Mouse (Mus musculus): Measurements from ENCODE around the gene Tipin. TPM values are rescaled to one million over a fixed set of nuclear protein-coding genes. Genes with fewer than 3 reads are reported as not detected.

The Tipin gene
- polyA plus RNA-seq, 1 experiment, result 148 TPM

GRCm38 (mm10) chr9:64236056-64236455 is 45.3 kb upstream of the Tipin start:
- no peaks in the 10 kb centered on the region for H3K4me1 ChIP-seq (ENCODE audit: control insufficient read depth, insufficient read depth, low read length)
- TF ChIP-seq EP300 (IDR thresholded peaks at IDR 0.05; ENCODE audit: insufficient read depth, low read depth, low read length) (no peak), POLR2A (IDR thresholded peaks at IDR 0.05; ENCODE audit: insufficient read depth, low read length) (no peak), CTCF (IDR thresholded peaks at IDR 0.05; ENCODE audit: low read depth, low read length) (no peak)
- no peak overlapping the region for H3K4me3 ChIP-seq (ENCODE audit: low read depth, low read length)
- H3K9me3 ChIP-seq (replicated peaks; ENCODE audit: control insufficient read depth, insufficient read depth, low read length, poor library complexity, severe bottlenecking), result no peaks in the 10 kb centered on the region
- no peaks in the 10 kb centered on the region for H3K27me3 ChIP-seq (ENCODE audit: control insufficient read depth, insufficient read depth, low read length, poor library complexity, severe bottlenecking)
- no peak overlapping the region for H3K9ac ChIP-seq (ENCODE audit: low read depth, poor library complexity, severe bottlenecking)
- H3K27ac ChIP-seq (ENCODE audit: insufficient read depth, low read length), result no peak overlapping the region
- H3K36me3 ChIP-seq (ENCODE audit: control insufficient read depth, insufficient read depth, low read length, poor library complexity, severe bottlenecking), result peaks cover 8% of the 10 kb centered on the region

GRCm38 (mm10) chr9:64240116-64240515 is 41.3 kb upstream of the Tipin start:
- H3K36me3 ChIP-seq (ENCODE audit: control insufficient read depth, insufficient read depth, low read length, poor library complexity, severe bottlenecking), result peaks cover 8% of the 10 kb centered on the region
- H3K27me3 ChIP-seq (ENCODE audit: control insufficient read depth, insufficient read depth, low read length, poor library complexity, severe bottlenecking), result no peaks in the 10 kb centered on the region
- H3K27ac ChIP-seq (ENCODE audit: insufficient read depth, low read length), result no peak overlapping the region
- H3K9me3 ChIP-seq (replicated peaks; ENCODE audit: control insufficient read depth, insufficient read depth, low read length, poor library complexity, severe bottlenecking), result no peaks in the 10 kb centered on the region
- H3K4me3 ChIP-seq (ENCODE audit: low read depth, low read length), result no peak overlapping the region
- peaks cover 1% of the 10 kb centered on the region for H3K4me1 ChIP-seq (ENCODE audit: control insufficient read depth, insufficient read depth, low read length)
- no peak overlapping the region for H3K9ac ChIP-seq (ENCODE audit: low read depth, poor library complexity, severe bottlenecking)
- TF ChIP-seq EP300 (IDR thresholded peaks at IDR 0.05; ENCODE audit: insufficient read depth, low read depth, low read length) (no peak), CTCF (IDR thresholded peaks at IDR 0.05; ENCODE audit: low read depth, low read length) (no peak), POLR2A (IDR thresholded peaks at IDR 0.05; ENCODE audit: insufficient read depth, low read length) (no peak)

- Histone ChIP-seq H3K4me3 (ENCODE audit: low read depth, low read length) (no peak overlapping the region), H3K36me3 (ENCODE audit: control insufficient read depth, insufficient read depth, low read length, poor library complexity, severe bottlenecking) (peaks cover 8% of the 10 kb centered on the region), H3K27ac (ENCODE audit: insufficient read depth, low read length) (no peak overlapping the region), H3K9ac (ENCODE audit: low read depth, poor library complexity, severe bottlenecking) (no peak overlapping the region), H3K27me3 (ENCODE audit: control insufficient read depth, insufficient read depth, low read length, poor library complexity, severe bottlenecking) (no peaks in the 10 kb centered on the region), H3K9me3 (replicated peaks; ENCODE audit: control insufficient read depth, insufficient read depth, low read length, poor library complexity, severe bottlenecking) (no peaks in the 10 kb centered on the region), H3K4me1 (ENCODE audit: control insufficient read depth, insufficient read depth, low read length) (peaks cover 1% of the 10 kb centered on the region)
- TF ChIP-seq CTCF (IDR thresholded peaks at IDR 0.05; ENCODE audit: low read depth, low read length), result no peak
- TF ChIP-seq EP300 (IDR thresholded peaks at IDR 0.05; ENCODE audit: insufficient read depth, low read depth, low read length), result no peak
- TF ChIP-seq POLR2A (IDR thresholded peaks at IDR 0.05; ENCODE audit: insufficient read depth, low read length), result no peak
Observed at GRCm38 (mm10) chr9:64240681-64241080, 40.7 kb upstream of the Tipin start.

- no peak for TF ChIP-seq CTCF (IDR thresholded peaks at IDR 0.05; ENCODE audit: low read depth, low read length)
- no peak for TF ChIP-seq POLR2A (IDR thresholded peaks at IDR 0.05; ENCODE audit: insufficient read depth, low read length)
- TF ChIP-seq EP300 (IDR thresholded peaks at IDR 0.05; ENCODE audit: insufficient read depth, low read depth, low read length), result no peak
- Histone ChIP-seq H3K4me1 (ENCODE audit: control insufficient read depth, insufficient read depth, low read length) (peaks cover 1% of the 10 kb centered on the region), H3K9me3 (replicated peaks; ENCODE audit: control insufficient read depth, insufficient read depth, low read length, poor library complexity, severe bottlenecking) (no peaks in the 10 kb centered on the region), H3K4me3 (ENCODE audit: low read depth, low read length) (no peak overlapping the region), H3K36me3 (ENCODE audit: control insufficient read depth, insufficient read depth, low read length, poor library complexity, severe bottlenecking) (peaks cover 2% of the 10 kb centered on the region; the same call in 1 of the 2 replicates), H3K27me3 (ENCODE audit: control insufficient read depth, insufficient read depth, low read length, poor library complexity, severe bottlenecking) (no peaks in the 10 kb centered on the region), H3K27ac (ENCODE audit: insufficient read depth, low read length) (no peak overlapping the region), H3K9ac (ENCODE audit: low read depth, poor library complexity, severe bottlenecking) (no peak overlapping the region)
Observed at GRCm38 (mm10) chr9:64242381-64242831, 39.0 kb upstream of the Tipin start.

GRCm38 (mm10) chr9:64249371-64249770 is 32.0 kb upstream of the Tipin start:
- no peaks in the 10 kb centered on the region for H3K27me3 ChIP-seq (ENCODE audit: control insufficient read depth, insufficient read depth, low read length, poor library complexity, severe bottlenecking)
- no peak overlapping the region for H3K9ac ChIP-seq (ENCODE audit: low read depth, poor library complexity, severe bottlenecking)
- no peak for TF ChIP-seq EP300 (IDR thresholded peaks at IDR 0.05; ENCODE audit: insufficient read depth, low read depth, low read length)
- TF ChIP-seq POLR2A (IDR thresholded peaks at IDR 0.05; ENCODE audit: insufficient read depth, low read length), result no peak
- TF ChIP-seq CTCF (IDR thresholded peaks at IDR 0.05; ENCODE audit: low read depth, low read length), result no peak
- no peak overlapping the region for H3K4me3 ChIP-seq (ENCODE audit: low read depth, low read length)
- H3K36me3 ChIP-seq (ENCODE audit: control insufficient read depth, insufficient read depth, low read length, poor library complexity, severe bottlenecking), result peaks cover 5% of the 10 kb centered on the region; the same call in 1 of the 2 replicates
- no peaks in the 10 kb centered on the region for H3K9me3 ChIP-seq (replicated peaks; ENCODE audit: control insufficient read depth, insufficient read depth, low read length, poor library complexity, severe bottlenecking)
- no peak overlapping the region for H3K27ac ChIP-seq (ENCODE audit: insufficient read depth, low read length)
- no peaks in the 10 kb centered on the region for H3K4me1 ChIP-seq (ENCODE audit: control insufficient read depth, insufficient read depth, low read length)

GRCm38 (mm10) chr9:64250111-64250730 is 31.2 kb upstream of the Tipin start:
- TF ChIP-seq CTCF (IDR thresholded peaks at IDR 0.05; ENCODE audit: low read depth, low read length) (no peak), EP300 (IDR thresholded peaks at IDR 0.05; ENCODE audit: insufficient read depth, low read depth, low read length) (no peak), POLR2A (IDR thresholded peaks at IDR 0.05; ENCODE audit: insufficient read depth, low read length) (no peak)
- H3K9me3 ChIP-seq (replicated peaks; ENCODE audit: control insufficient read depth, insufficient read depth, low read length, poor library complexity, severe bottlenecking), result no peaks in the 10 kb centered on the region
- no peak overlapping the region for H3K4me3 ChIP-seq (ENCODE audit: low read depth, low read length)
- H3K4me1 ChIP-seq (ENCODE audit: control insufficient read depth, insufficient read depth, low read length), result no peaks in the 10 kb centered on the region
- H3K27ac ChIP-seq (ENCODE audit: insufficient read depth, low read length), result no peak overlapping the region
- H3K36me3 ChIP-seq (ENCODE audit: control insufficient read depth, insufficient read depth, low read length, poor library complexity, severe bottlenecking), result peaks cover 5% of the 10 kb centered on the region; the same call in 1 of the 2 replicates
- no peaks in the 10 kb centered on the region for H3K27me3 ChIP-seq (ENCODE audit: control insufficient read depth, insufficient read depth, low read length, poor library complexity, severe bottlenecking)
- no peak overlapping the region for H3K9ac ChIP-seq (ENCODE audit: low read depth, poor library complexity, severe bottlenecking)
